Mouse (Mus musculus): ENCODE results near the gene Nck1.

The Nck1 gene

DNA sequence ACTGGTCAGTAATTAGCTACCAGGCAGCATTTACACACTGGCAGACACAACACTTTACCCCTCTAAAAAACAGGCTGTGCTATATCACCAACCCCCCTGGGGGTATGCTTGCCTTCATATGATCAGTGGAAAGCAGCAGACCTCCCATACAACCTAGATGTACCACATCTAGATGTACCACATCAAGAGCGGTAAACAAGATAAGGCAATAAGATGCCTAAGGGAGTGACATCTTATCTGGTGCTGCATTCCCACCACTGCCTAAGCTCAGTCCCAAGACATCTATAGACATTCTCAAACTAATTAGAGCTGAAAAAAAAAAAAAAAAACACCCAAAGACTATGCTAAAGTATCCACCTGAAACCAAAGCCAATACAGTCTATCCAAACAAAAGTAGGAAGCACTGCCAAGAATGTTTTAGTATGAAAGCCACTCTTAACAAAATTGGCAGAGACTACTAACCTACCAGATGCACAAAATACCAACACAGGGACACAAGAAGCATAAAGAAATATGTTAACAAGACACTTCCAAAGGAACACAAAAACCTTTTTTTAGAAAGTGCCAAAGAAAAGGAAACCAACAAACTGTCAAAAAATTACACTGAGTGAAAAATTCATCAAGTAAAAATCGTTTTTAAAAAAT is 10.2 kb downstream of the Nck1 start:
- no peak for DNase-seq (ENCODE audit: low read depth, low spot score)

DNA sequence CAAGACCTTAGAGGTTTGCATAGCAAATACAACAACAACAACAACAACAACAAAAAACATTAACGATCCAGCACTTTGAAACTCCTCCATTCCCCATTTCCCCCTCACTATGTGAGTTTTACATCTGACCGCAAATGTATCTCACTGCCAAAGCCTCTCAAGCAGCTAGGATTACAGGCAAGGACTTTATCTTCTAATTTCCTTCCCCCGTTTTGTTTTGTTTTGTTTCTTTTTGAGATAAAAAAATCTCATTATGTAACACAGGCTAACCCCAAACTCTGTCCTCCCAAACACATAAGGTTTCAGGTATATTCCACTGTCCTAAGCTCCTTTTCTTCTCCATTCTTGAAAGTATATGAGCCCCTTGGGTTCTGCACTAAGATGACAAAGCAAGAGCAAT is 11.2 kb downstream of the Nck1 start:
- no peak for DNase-seq (ENCODE audit: low read depth, low spot score)

DNA sequence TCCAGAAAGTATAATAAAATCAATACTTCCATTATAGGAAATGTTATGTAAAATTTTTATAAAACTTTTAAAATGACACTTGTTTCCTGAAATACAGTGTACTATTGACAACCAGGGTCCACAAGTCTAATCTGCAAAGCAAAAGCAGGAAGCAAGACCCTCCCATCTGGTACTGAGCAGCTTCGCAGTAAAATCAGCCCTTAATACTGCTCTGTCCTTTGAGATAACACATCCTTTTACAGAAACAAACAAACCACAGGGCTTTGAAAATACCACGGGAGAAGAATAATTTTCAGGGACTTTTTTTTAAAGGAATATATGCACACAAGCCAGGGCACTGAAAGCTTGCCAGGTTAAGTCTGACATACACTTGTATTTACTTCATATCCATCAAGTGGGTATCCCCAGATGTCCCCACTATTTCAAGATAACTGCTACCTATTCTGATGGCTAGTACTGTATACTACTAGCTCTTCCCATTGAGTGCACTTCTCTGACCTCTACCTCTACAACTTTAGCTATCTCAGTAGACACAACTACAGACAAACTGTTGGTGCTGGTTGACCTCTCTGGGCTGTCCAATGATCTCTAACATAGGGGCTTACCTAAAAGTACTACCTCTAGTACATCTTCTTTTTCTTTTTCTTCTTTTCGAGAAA is 13.0 kb downstream of the Nck1 start:
- no peak for DNase-seq (ENCODE audit: low read depth, low spot score)

DNA sequence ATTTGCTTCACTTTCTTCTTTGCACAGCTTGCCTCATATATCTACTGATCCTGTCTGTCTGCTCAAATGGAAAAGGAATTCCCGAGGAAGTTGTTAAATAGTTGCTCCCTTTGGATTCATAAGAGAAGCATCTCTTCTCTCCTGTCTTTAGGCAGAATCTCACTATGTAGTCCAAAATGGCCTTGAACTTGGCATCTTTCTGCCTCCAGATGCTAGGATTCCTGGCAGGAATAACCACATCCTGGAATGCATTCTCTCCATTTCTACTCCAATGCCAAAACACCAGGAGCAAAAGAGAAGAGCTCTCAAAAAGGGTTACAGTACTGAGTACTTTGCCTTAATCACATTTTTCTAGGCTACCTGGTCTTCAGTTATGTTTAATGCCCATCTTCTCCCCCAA is 14.6 kb downstream of the Nck1 start:
- no peak for DNase-seq (ENCODE audit: low read depth, low spot score)

DNA sequence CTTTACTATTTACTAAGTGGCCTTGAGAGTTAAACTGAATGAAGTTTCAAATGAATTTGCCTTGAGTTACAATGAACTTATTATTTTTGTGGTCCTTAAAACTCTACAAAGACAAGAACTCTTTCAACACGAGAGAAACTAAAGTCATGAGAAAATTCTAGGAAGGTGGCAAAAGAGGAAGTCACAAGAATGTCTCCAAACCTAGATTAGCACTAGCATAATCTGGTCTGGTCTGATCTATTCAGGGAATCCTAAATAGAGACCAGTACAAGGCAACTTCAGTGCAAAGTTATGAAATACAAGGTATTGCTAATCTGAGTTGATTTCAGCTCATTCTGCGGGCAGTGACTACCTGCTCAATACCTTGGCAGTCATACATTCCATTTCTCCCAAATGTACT is 20.7 kb downstream of the Nck1 start:
- DNase-seq (ENCODE audit: low read depth, low spot score): no peak

DNA sequence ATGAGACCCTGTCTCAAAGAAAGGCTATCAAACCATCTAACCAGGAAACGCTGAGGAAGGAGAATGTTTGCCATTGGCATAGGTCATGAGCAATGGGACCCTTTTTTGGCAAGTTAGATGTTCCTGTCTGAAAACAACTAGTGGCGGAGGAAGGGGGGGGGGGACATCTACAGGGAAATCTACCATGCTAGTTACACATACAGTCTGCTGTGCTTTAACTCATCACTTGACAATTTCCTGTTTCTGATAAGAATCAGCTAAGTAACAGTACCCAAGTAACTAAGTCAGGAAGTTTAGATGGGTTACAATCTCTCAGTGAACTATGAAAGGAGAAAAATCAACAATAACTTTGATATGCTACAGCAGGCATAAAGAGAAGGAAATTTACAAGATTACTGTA is 23.9 kb downstream of the Nck1 start:
- no peak for DNase-seq (ENCODE audit: low read depth, low spot score)

DNA sequence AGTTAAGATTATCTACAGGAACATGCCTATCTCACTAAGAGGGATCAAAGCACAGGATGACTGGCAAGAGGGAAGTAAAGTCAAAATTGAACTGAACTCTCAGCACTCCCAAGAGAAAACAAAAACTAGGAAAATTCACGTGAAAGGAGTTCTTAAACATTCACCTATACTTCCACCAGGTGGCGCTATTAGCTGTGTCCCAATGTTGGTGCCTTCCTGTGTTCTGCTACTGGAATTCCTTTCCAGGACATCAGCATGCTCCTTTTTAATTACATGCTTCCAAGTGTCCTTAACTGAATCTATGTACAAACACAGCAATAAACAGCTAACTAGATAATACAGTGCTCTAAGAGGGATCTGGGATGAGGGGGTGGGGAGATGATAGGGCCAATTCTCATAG is 25.3 kb downstream of the Nck1 start:
- peak; percentile 36 for DNase-seq (ENCODE audit: low read depth, low spot score)

DNA sequence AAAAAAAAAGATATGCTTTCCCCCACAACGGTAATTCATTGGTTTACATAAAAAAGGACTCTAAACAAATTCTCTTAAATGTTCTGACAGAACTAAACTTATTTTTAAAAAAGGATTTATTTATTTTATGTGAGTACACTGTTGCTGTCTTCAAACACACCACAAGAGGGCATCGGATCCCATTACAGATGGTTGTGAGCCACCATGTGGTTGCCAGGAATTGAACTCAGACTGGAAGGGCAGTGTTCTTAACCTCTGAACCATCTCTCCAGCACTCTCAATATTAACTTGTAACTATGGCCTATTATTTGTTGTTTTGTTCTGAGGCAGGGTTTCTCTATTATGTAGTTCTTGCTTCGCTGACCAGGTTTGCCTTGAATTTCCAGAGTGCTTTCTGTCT is 25.9 kb downstream of the Nck1 start:
- no peak for DNase-seq (ENCODE audit: low read depth, low spot score)

DNA sequence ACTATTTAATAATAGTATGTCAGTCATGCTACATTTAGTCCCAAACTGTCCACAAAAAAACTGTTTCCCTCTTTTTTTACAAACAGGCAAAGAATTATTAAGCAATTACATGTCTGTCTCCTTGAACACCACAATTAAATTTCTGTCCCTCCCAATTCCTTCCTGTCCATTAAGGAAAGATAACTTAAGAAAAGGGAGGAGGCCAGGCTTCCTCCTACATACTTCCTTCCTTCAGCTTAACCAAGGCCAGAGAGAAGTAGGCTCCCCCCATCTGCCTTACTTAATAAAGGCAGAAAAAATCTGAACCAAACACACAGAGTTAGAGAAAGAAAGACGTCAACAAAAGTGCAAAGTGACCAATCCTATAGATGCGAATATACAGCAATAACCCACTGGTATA is 38.4 kb downstream of the Nck1 start:
- no peak for DNase-seq (ENCODE audit: low read depth, low spot score)

DNA sequence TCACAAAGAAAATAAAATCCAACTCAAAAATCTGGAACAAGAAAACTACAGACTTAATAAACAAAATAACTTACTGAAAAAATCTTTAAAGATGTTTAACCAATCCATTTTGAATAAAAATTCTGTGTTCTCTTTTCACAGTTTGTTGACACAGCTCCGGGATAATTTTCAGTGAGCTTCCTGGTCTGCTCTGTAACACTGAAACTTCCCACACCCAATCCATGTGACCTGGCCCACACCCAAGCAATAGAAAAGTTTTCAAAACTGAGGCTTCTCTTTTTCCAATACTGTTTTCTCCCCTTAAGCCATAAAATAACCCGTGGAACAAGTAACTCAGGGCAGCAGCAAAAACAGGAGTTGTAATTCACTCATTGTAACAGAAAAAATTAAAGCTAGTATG is 39.3 kb downstream of the Nck1 start:
- no peak for DNase-seq (ENCODE audit: low read depth, low spot score)

DNA sequence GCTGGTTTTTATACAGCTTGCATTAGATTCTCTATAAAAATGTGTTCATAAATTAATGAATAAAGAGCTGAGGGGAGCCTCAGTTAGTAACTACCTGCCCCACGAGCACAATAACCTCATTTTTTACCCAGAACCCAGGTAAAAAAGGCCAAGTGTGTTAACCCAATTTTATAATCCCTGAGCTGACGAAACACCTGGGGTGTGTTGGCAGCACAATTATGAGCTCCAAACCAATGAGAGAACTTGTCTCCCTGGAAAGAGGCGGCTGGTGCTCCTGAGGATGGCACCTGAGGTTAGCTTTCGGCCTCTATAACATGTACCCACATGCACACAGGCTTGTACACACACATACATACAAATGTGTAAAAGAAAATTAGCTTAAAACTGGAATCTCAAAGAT is 40.4 kb downstream of the Nck1 start:
- DNase-seq (ENCODE audit: low read depth, low spot score): no peak

DNA sequence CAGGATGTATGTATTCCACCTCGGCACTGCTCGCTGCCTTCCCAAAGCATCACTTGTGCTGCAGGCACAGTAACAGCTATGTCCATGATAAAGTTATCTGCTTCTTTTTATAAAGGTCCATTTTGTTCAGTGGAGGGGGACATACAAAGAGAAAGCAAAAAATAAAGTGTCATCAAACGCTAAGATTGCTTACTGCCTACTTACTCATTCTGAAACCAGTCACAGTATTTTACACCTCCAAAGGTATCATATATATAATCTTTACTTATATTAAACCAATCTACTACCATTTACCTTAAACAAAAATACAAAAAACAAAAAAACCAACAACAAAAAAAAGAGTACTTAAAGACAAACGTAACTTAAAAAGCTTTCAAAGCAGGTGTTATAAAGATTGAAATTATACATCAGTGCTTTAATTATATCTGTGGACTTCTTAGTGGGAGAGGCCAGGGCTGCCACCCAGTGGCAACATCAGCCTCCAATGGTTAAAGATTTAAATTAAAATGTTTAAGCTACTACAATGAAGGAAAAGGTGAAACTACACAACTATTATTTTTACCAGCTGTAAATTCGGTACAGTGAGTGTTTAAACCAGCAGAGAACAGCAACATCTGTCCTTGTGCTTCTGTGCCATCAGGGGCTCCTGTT is 52.2 kb downstream of the Nck1 start:
- DNase-seq (ENCODE audit: low read depth, low spot score): no peak

DNA sequence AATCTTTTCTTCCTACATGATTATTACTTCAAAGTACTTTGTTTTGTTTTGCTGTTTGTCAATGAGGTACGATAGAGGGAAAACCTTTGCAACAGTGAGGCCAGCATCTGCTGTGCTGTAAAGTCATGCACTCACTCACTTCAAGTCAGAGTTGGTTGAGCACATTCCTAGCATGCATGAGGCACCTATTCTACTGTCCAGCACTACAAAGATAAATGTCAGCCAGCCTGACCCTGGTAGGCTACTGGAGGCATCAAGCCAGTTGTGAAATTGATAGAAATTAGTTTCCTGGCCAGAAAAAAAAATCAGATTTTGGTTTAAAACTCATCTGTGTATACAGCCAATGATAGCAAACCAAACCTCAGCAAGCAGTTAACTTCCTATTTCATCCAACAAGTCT is 54.5 kb downstream of the Nck1 start:
- no peak for DNase-seq (ENCODE audit: low read depth, low spot score)

DNA sequence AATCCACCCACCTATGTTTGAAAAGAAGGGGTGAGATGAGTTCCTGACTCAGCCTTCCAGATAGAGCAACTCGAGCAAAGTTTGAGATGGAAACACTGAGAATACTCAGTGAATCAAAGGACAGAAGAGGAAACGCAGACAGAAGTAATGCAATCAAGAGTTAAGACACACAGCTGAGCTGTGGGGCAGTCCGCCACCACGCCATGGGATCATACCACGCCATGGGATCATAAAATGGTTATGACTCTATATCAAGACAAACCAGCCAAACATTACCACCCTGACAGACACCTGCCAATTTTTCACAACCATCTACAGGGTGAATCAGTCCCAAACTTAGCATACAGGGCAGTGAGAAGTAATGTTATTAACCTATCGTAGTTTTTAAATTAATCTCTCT is 57.0 kb downstream of the Nck1 start:
- no peak for DNase-seq (ENCODE audit: low read depth, low spot score)

DNA sequence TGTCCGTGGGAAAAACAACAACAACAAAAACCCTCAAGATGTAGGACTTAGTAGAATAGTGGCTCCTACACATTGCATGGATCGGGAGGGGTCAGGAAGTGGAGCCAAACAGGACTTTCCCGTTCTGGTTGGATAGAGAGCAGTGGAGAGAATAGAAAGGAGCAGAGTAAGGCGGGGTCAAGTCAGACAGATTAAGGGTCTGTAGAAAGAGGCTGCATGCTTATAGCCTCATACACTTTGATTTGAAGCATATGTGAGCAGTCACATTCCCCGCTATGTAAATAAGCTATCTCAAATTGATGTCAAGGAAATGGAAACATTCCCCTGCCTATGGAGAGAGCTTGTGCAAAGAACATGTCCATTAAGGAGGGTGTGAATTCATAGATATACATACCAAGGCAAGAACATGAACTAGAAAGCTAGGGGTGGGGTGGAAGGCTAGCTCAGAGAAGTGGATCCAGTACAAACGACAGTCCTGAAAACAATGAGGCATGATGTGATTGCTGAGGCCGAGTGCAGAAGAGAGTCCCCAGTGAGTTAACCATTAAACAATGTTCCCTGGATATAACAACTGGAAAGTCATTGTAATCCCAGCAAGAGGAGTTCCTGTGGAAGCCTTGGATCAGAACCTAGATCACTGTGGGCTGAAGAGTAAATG is 57.7 kb downstream of the Nck1 start:
- DNase-seq (ENCODE audit: low read depth, low spot score): no peak

DNA sequence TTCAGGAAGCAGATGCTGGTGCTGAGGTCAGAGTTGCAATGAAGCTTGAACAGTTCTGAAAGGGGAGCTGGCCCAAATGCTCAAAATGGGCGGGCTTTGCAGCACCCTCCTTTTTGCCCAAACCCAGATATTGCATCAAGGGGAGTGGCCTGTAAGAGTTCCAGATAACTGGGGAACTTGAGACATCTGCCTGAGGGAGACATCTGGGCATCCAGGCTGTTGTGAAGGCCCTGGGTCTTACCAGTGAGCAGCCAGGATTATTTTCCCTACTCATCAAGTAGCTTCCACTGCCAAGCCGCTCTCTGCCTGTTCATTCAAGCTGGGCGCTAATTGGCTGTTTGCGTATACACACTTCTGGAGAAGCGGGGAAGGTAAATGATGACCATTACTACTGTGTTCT is 59.5 kb downstream of the Nck1 start, which contains the start of gene Il20rb:
TSS of gene Il20rb (minus strand) at position 358 of the 400 bp plus-strand sequence.
- no peak for DNase-seq (ENCODE audit: low read depth, low spot score)

DNA sequence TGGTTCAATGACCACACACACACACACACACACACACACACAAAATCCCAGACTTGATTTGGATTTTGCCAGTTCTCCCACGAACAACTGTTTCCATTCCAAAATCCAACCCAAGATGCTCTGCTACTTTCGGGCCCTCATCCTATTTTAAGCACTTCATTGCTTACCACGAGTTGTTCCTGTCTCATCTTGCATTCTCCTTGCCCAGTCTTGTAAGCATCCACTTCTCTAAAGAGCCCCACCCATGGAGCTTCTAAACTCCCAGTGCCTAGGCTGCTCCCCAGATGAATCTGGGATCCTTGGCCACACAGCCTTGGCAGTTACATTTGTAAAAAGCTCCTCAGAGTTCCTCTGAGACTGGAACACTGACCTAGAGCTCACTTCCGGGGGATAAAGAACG is 62.6 kb downstream of the Nck1 start:
- DNase-seq (ENCODE audit: low read depth, low spot score): no peak

DNA sequence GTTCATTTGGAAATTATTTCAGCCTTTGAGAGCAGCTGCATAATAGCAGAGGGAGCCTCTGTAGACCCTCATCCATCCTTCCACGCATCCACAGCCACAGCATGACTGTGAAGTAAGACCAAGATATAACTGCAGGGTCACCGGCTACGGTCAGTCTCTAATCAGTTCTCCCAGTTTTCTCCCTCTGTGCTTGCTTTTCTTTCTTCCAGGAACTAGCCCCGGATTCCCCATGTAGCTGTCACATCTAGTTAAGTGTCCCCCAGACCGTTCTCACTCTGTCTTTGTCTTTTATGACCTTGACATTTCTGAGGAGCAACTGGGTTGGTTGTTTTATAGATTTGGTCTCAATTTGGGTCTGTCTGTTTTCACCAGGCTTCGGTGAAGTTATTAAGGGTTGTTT is 64.3 kb downstream of the Nck1 start:
- no peak for DNase-seq (ENCODE audit: low read depth, low spot score)

DNA sequence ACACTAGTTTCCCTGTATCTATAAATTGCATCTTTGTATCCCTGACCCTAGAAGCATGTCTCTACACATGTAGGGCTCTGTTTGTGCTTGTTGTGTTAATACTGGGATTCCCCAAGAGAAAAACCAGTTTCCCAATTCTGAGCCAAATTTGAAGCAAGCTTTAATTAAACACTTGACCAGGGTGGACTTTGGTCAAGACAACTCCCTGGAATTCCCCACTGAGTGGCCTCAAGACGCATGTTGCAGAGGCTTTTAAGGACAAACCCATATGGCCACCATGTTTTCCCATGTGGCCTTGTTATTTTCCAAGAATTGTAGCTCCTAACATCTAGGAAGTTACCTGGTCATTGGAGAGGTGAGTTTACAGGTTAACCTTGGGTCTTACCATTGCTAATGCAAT is 71.9 kb downstream of the Nck1 start:
- no peak for DNase-seq (ENCODE audit: low read depth, low spot score)

DNA sequence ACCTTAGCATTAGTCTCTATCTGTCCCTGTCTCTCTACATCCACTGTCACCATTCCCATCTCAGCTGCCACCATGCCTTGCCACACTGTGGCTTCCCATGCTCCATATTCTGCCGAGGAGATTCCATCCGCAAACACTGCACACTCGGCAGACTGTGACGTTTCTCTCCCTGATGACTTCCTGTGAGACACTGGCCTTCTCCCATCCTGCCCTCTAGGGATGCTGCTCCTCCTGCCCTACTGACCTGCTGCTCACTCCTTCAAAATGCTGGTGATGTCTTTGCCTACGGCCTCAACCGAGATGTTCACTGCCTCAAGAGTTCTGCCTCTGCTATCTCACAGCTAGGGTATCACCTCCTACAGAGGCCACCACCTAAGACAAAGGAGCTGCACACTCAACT is 72.6 kb downstream of the Nck1 start:
- DNase-seq (ENCODE audit: low read depth, low spot score): no peak

DNA sequence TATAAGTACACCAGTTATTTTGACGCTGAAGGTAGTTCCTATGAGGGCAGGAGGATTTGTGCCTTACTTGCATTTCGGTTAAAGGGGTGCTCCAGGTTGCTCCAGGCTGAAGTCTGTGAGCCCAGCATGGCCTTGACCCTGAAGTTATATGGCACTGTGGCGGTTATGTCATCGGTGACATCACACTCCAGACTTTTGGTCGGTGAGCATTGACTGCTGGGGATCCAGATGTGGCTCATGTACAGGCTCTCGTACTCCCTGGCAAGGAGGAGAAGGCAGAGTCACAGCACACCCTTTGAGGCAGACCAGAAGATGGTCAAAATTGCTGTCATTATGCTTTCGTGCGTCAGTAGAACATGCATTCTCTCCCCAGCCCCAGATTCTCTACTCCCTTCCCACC is 73.0 kb downstream of the Nck1 start:
- DNase-seq (ENCODE audit: low read depth, low spot score): no peak

DNA sequence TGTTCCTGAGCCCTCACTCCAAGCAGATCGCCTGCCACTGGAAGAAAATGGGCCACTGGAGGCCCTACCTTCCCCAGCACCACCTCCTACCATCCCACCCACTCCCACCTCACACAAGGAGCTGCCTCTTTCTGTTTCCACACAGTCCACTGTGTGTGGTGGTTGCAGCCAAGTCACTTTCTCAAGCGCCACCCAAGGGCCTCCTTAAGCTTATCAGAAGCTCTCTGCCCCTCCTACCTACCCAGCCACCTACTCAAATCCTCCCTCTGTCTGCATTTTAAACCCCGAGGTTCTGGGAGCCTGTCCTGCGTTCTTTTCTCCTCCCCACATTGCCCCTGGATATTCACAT is 74.4 kb downstream of the Nck1 start:
- DNase-seq (ENCODE audit: low read depth, low spot score): no peak
